In genomic region chr9:40757105-40757626, GRCm38 (mm10) we compare ENCODE assay signal across 8 mouse cellular contexts. TPM values are rescaled to one million over a fixed set of nuclear protein-coding genes. Genes with fewer than 3 reads are reported as not detected.
DNase-seq lines count a peak whose midpoint lies in the region; ATAC-seq and TF ChIP-seq lines count a peak whose summit lies in the region.

No protein-coding gene starts in this region.

- peak overlapping the region; percentile 63 for H3K27ac ChIP-seq in limb, embryonic 14.5 days (replicated peaks; ENCODE audit: low read depth, low read length)
- H3K27ac ChIP-seq in midbrain, embryonic 13.5 days = peak overlapping the region; percentile 84
- peak overlapping the region; percentile 48 for H3K27ac ChIP-seq in stomach, embryonic 15.5 days

- peak overlapping the region; percentile 44 for H3K4me2 ChIP-seq in limb, embryonic 14.5 days (replicated peaks; ENCODE audit: low read depth, low read length, severe bottlenecking)
- peak overlapping the region; percentile 52 for H3K4me2 ChIP-seq in midbrain, embryonic 13.5 days (replicated peaks)
- peak overlapping the region; percentile 51 for H3K4me2 ChIP-seq in stomach, embryonic 15.5 days

- H3K4me3 ChIP-seq in limb, embryonic 14.5 days (replicated peaks; ENCODE audit: low read length) = 0 out of 2 replicates have a peak overlapping the region, but pooled peaks have one; percentile 8
- H3K4me3 ChIP-seq in midbrain, embryonic 13.5 days (replicated peaks) = peak overlapping the region; percentile 30
- peak overlapping the region; percentile 32 for H3K4me3 ChIP-seq in stomach, embryonic 15.5 days (replicated peaks)

- peaks cover 17% of the 10 kb centered on the region for H3K4me1 ChIP-seq in limb, embryonic 14.5 days (ENCODE audit: control insufficient read depth, insufficient read depth, low read length)
- peaks cover 25% of the 10 kb centered on the region for H3K4me1 ChIP-seq in midbrain, embryonic 13.5 days (replicated peaks)
- H3K4me1 ChIP-seq in stomach, embryonic 15.5 days = peaks cover 8% of the 10 kb centered on the region

- peak; percentile 54 for DNase-seq in CD4-positive, CD25-positive, alpha-beta regulatory T cell, adult 2 months (ENCODE audit: low read depth, low spot score)
- peak; percentile 77 for DNase-seq in cerebellum, postnatal 36 days
- DNase-seq in heart, adult 18-20 months = peak; percentile 65 to 67
- peak; percentile 59 for DNase-seq in kidney, adult 11 months
- peak; percentile 66 for DNase-seq in limb, embryonic 14.5 days (ENCODE audit: low spot score)

- no peaks in the 10 kb centered on the region for H3K9me3 ChIP-seq in limb, embryonic 14.5 days (ENCODE audit: control insufficient read depth, low read length)
- no peaks in the 10 kb centered on the region for H3K9me3 ChIP-seq in midbrain, embryonic 13.5 days
- H3K9me3 ChIP-seq in stomach, embryonic 15.5 days = no peaks in the 10 kb centered on the region

- peak overlapping the region; percentile 26; the same call in 1 of the 2 replicates for H3K9ac ChIP-seq in limb, embryonic 14.5 days (ENCODE audit: low read depth, low read length, severe bottlenecking)
- peak overlapping the region; percentile 50 for H3K9ac ChIP-seq in midbrain, embryonic 13.5 days (replicated peaks)
- H3K9ac ChIP-seq in stomach, embryonic 15.5 days = no peak overlapping the region

- H3K27me3 ChIP-seq in limb, embryonic 14.5 days (ENCODE audit: control insufficient read depth, insufficient read depth, low read length) = no peaks in the 10 kb centered on the region
- H3K27me3 ChIP-seq in midbrain, embryonic 13.5 days = no peaks in the 10 kb centered on the region
- no peaks in the 10 kb centered on the region for H3K27me3 ChIP-seq in stomach, embryonic 15.5 days (replicated peaks)

- ATAC-seq in CD4-positive, CD25-positive, alpha-beta regulatory T cell, adult 4 months = no peak
- ATAC-seq in limb, embryonic 14.5 days (ENCODE audit: low FRiP score, low read depth) = peak; percentile 76
- ATAC-seq in midbrain, embryonic 13.5 days = peak; percentile 90
- ATAC-seq in stomach, embryonic 15.5 days (ENCODE audit: insufficient read depth, low FRiP score, low read depth) = peak; percentile 63; the same call in 1 of the 2 replicates

- 13% methylated on average over 12 of the region's 12 CpGs for WGBS in limb, embryonic 14.5 days
- 22% methylated on average over 12 of the region's 12 CpGs for WGBS in midbrain, embryonic 13.5 days
- WGBS in stomach, embryonic 15.5 days = 15% methylated on average over 12 of the region's 12 CpGs

- H3K36me3 ChIP-seq in limb, embryonic 14.5 days (ENCODE audit: control insufficient read depth, insufficient read depth, low read length) = peaks cover 17% of the 10 kb centered on the region
- peaks cover 8% of the 10 kb centered on the region; the same call in 1 of the 2 replicates for H3K36me3 ChIP-seq in midbrain, embryonic 13.5 days
- H3K36me3 ChIP-seq in stomach, embryonic 15.5 days = no peaks in the 10 kb centered on the region

- no peak for TF ChIP-seq POLR2A in limb, embryonic 14.5 days (IDR thresholded peaks at IDR 0.05; ENCODE audit: borderline replicate concordance, extremely low read depth, insufficient read depth, insufficient read length)

RNA-seq across cellular contexts. Expression of gene Hspa8, which starts 43.6 kb away (rescaled TPM):
- 1,000 to 10,000 TPM; 3,203 to 3,707 TPM for polyA plus RNA-seq in CD4-positive, CD25-positive, alpha-beta regulatory T cell, adult 4 months (2017; shearing (Covaris generic))
- total RNA-seq in heart, adult 18-20 months (2021) = 1,000 to 10,000 TPM; 1,743 to 1,808 TPM
- polyA plus RNA-seq in limb, embryonic 14.5 days (2012; rRNA removed) = 2,115 and 2,701 TPM in 2 replicates
- polyA plus RNA-seq in limb, embryonic 14.5 days (2014; fragmentation: Nextera tagmentation; extraction: Ambion mirVana) = 1,955 and 2,023 TPM in 2 replicates
- 2,863 and 3,076 TPM in 2 replicates for polyA plus RNA-seq in midbrain, embryonic 13.5 days (2015; fragmentation: Nextera tagmentation; extraction: Ambion mirVana)
- polyA plus RNA-seq in stomach, embryonic 15.5 days (2015; fragmentation: Nextera tagmentation; extraction: Ambion mirVana) = 2,024 and 2,425 TPM in 2 replicates
